Mouse (Mus musculus): Measurements from ENCODE around the gene Abcc4. TPM values are rescaled to one million over a fixed set of nuclear protein-coding genes. Genes with fewer than 3 reads are reported as not detected.
"Not testable (repeated sequence)": the region's sequence is repeated elsewhere in the genome, so short reads cannot be mapped to it uniquely, and the experiment has no call there.

Abcc4 gene
- polyA plus RNA-seq, 1 experiment from 2014 or later = 2.1 TPM

GRCm38 (mm10) chr14:118642940-118643591, 63.0 kb downstream of the Abcc4 start:
- not testable (repeated sequence) for H3K27me3 ChIP-seq (ENCODE audit: low read depth, poor library complexity, severe bottlenecking); H3K27ac ChIP-seq; H3K4me3 ChIP-seq; H3K9me3 ChIP-seq (replicated peaks); H3K36me3 ChIP-seq; H3K4me1 ChIP-seq; DNase-seq (ENCODE audit: low spot score)
- WGBS = 80% methylated on average over 13 of the region's 13 CpGs

- Histone ChIP-seq H3K27me3 (ENCODE audit: low read depth, poor library complexity, severe bottlenecking) (no peaks in the 10 kb centered on the region), H3K4me3 (no peak overlapping the region), H3K36me3 (no peaks in the 10 kb centered on the region), H3K4me1 (no peaks in the 10 kb centered on the region), H3K9me3 (replicated peaks) (no peaks in the 10 kb centered on the region), H3K27ac (no peak overlapping the region)
- WGBS = 81% methylated on average over 8 of the region's 8 CpGs
- DNase-seq (ENCODE audit: low spot score) = no peak
These were observed 63.9 kb downstream of the Abcc4 start for GRCm38 (mm10) chr14:118642140-118642539.

GRCm38 (mm10) chr14:118638447-118639275, 67.4 kb downstream of the Abcc4 start:
- H3K27ac ChIP-seq = no peak overlapping the region
- no peak for DNase-seq (ENCODE audit: low spot score)
- no peaks in the 10 kb centered on the region for H3K36me3 ChIP-seq
- WGBS = 85% methylated on average over 25 of the region's 25 CpGs
- H3K4me1 ChIP-seq = peaks cover 9% of the 10 kb centered on the region
- H3K9me3 ChIP-seq (replicated peaks) = no peaks in the 10 kb centered on the region
- H3K27me3 ChIP-seq (ENCODE audit: low read depth, poor library complexity, severe bottlenecking) = no peaks in the 10 kb centered on the region
- H3K4me3 ChIP-seq = no peak overlapping the region

- H3K9me3 ChIP-seq (replicated peaks) = no peaks in the 10 kb centered on the region
- no peak overlapping the region for H3K27ac ChIP-seq
- 70% methylated on average over 15 of the region's 15 CpGs for WGBS
- H3K27me3 ChIP-seq (ENCODE audit: low read depth, poor library complexity, severe bottlenecking) = no peaks in the 10 kb centered on the region
- peaks cover 9% of the 10 kb centered on the region for H3K4me1 ChIP-seq
- DNase-seq (ENCODE audit: low spot score) = no peak
- no peak overlapping the region for H3K4me3 ChIP-seq
- H3K36me3 ChIP-seq = no peaks in the 10 kb centered on the region
These were observed 70.4 kb downstream of the Abcc4 start for GRCm38 (mm10) chr14:118635493-118636183.

- no peaks in the 10 kb centered on the region for H3K4me1 ChIP-seq
- no peak for DNase-seq (ENCODE audit: low spot score)
- no peaks in the 10 kb centered on the region for H3K9me3 ChIP-seq (replicated peaks)
- WGBS = 94% methylated on average over 8 of the region's 8 CpGs
- no peak overlapping the region for H3K4me3 ChIP-seq
- H3K27me3 ChIP-seq (ENCODE audit: low read depth, poor library complexity, severe bottlenecking) = no peaks in the 10 kb centered on the region
- no peaks in the 10 kb centered on the region for H3K36me3 ChIP-seq
- H3K27ac ChIP-seq = no peak overlapping the region
These were observed 76.4 kb downstream of the Abcc4 start for GRCm38 (mm10) chr14:118629649-118630048.

- 72% methylated on average over 3 of the region's 3 CpGs for WGBS
- no peak for DNase-seq (ENCODE audit: low spot score)
These were observed 84.6 kb downstream of the Abcc4 start for GRCm38 (mm10) chr14:118621449-118621789.

GRCm38 (mm10) chr14:118620773-118621448, 85.1 kb downstream of the Abcc4 start:
- WGBS = 53% methylated on average over 6 of the region's 6 CpGs
- no peaks in the 10 kb centered on the region for H3K36me3 ChIP-seq
- H3K27ac ChIP-seq = no peak overlapping the region
- no peak for DNase-seq (ENCODE audit: low spot score)
- H3K27me3 ChIP-seq (ENCODE audit: low read depth, poor library complexity, severe bottlenecking) = no peaks in the 10 kb centered on the region
- H3K4me3 ChIP-seq = no peak overlapping the region
- no peaks in the 10 kb centered on the region for H3K9me3 ChIP-seq (replicated peaks)
- H3K4me1 ChIP-seq = peaks cover 13% of the 10 kb centered on the region

More at GRCm38 (mm10) chr14:118621449-118621789, 84.6 kb downstream of the Abcc4 start:
- Histone ChIP-seq H3K27me3 (ENCODE audit: low read depth, poor library complexity, severe bottlenecking) (no peaks in the 10 kb centered on the region), H3K36me3 (no peaks in the 10 kb centered on the region), H3K9me3 (replicated peaks) (no peaks in the 10 kb centered on the region), H3K4me1 (peaks cover 13% of the 10 kb centered on the region), H3K4me3 (no peak overlapping the region), H3K27ac (no peak overlapping the region)

GRCm38 (mm10) chr14:118616698-118617311, 89.2 kb downstream of the Abcc4 start:
- Histone ChIP-seq H3K36me3 (no peaks in the 10 kb centered on the region), H3K27ac (no peak overlapping the region), H3K4me3 (no peak overlapping the region), H3K27me3 (ENCODE audit: low read depth, poor library complexity, severe bottlenecking) (no peaks in the 10 kb centered on the region; the same call in 1 of the 2 replicates), H3K4me1 (peaks cover 13% of the 10 kb centered on the region), H3K9me3 (replicated peaks) (no peaks in the 10 kb centered on the region)
- no peak for DNase-seq (ENCODE audit: low spot score)
- 78% methylated on average over 12 of the region's 12 CpGs for WGBS

GRCm38 (mm10) chr14:118613734-118614133, 92.3 kb downstream of the Abcc4 start:
- no peak overlapping the region for H3K4me3 ChIP-seq
- WGBS = 41% methylated on average over 9 of the region's 9 CpGs
- no peaks in the 10 kb centered on the region for H3K9me3 ChIP-seq (replicated peaks)
- no peak overlapping the region for H3K27ac ChIP-seq
- H3K4me1 ChIP-seq = peaks cover 15% of the 10 kb centered on the region
- no peaks in the 10 kb centered on the region for H3K36me3 ChIP-seq
- no peak for DNase-seq (ENCODE audit: low spot score)
- H3K27me3 ChIP-seq (ENCODE audit: low read depth, poor library complexity, severe bottlenecking) = peaks cover 6% of the 10 kb centered on the region; the same call in 1 of the 2 replicates

GRCm38 (mm10) chr14:118611714-118612113, 94.3 kb downstream of the Abcc4 start:
- 77% methylated on average over 17 of the region's 17 CpGs for WGBS
- peaks cover 6% of the 10 kb centered on the region; the same call in 1 of the 2 replicates for H3K27me3 ChIP-seq (ENCODE audit: low read depth, poor library complexity, severe bottlenecking)
- H3K27ac ChIP-seq = no peak overlapping the region
- peaks cover 25% of the 10 kb centered on the region for H3K4me1 ChIP-seq
- no peak overlapping the region for H3K4me3 ChIP-seq
- no peaks in the 10 kb centered on the region for H3K36me3 ChIP-seq
- DNase-seq (ENCODE audit: low spot score) = no peak
- H3K9me3 ChIP-seq (replicated peaks) = no peaks in the 10 kb centered on the region

GRCm38 (mm10) chr14:118610786-118611185, 95.2 kb downstream of the Abcc4 start:
- 96% methylated on average over 11 of the region's 11 CpGs for WGBS
- no peak overlapping the region for H3K4me3 ChIP-seq
- H3K9me3 ChIP-seq (replicated peaks) = no peaks in the 10 kb centered on the region
- no peak overlapping the region for H3K27ac ChIP-seq
- H3K36me3 ChIP-seq = no peaks in the 10 kb centered on the region
- H3K27me3 ChIP-seq (ENCODE audit: low read depth, poor library complexity, severe bottlenecking) = peaks cover 6% of the 10 kb centered on the region; the same call in 1 of the 2 replicates
- DNase-seq (ENCODE audit: low spot score) = no peak
- peaks cover 25% of the 10 kb centered on the region for H3K4me1 ChIP-seq

GRCm38 (mm10) chr14:118608816-118609465, 97.1 kb downstream of the Abcc4 start:
- no peak for DNase-seq (ENCODE audit: low spot score)
- H3K27ac ChIP-seq = no peak overlapping the region
- WGBS = 70% methylated on average over 16 of the region's 16 CpGs

More at GRCm38 (mm10) chr14:118608816-118609465, 97.1 kb downstream of the Abcc4 start:
- Histone ChIP-seq H3K36me3 (no peaks in the 10 kb centered on the region), H3K9me3 (replicated peaks) (no peaks in the 10 kb centered on the region), H3K27me3 (ENCODE audit: low read depth, poor library complexity, severe bottlenecking) (peaks cover 6% of the 10 kb centered on the region; the same call in 1 of the 2 replicates), H3K4me1 (peaks cover 25% of the 10 kb centered on the region), H3K4me3 (no peak overlapping the region)
